Mouse (Mus musculus) bone marrow, adult 2 months (tissue): ENCODE data around the gene Ckap4.

Experiments
- CTCF ChIP-seq: fragments of 200-500 bp; IDR thresholded peaks from 2 replicates; pipeline ENCODE4 v1.5.1; 2011; ENCODE audit warnings: low read length, control low read depth; ENCODE audit not compliant: control insufficient read depth, insufficient read depth
- POLR2A ChIP-seq: fragments of 200-500 bp; IDR thresholded peaks from 2 replicates; pipeline ENCODE4 v1.6.1; 2011; ENCODE audit warnings: low read depth, mild to moderate bottlenecking, control low read depth, low read length, borderline replicate concordance; ENCODE audit not compliant: control insufficient read depth

DNA sequence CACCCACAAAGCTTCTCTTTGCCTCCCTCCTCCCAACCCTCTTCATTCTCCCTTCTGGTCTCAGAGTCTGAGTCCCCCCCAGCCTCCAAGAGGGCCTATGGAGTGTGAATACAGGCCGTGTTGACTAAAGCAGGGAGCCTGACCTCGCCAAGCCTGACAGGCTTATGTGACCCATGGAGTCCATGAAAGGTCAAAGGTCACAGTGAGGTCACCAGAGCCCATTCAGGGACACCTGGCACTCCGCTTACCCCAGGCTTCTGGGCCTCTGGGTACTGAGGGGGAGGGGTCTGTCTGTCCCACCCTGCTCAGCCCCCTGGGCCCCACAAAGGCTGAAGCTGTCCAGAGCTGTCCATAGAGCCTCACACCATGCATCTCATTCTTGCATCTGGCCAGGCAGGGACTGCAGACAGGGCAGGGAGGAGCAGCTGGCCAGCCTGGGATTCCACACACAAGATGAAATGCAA is 56.2 kb downstream of the Ckap4 start:
- TF ChIP-seq CTCF (no peak), POLR2A (no peak)
